Mouse (Mus musculus): Measurements from ENCODE around the gene Slc15a1. TPM values are rescaled to one million over a fixed set of nuclear protein-coding genes. Genes with fewer than 3 reads are reported as not detected.
"Not testable (repeated sequence)": the region's sequence is repeated elsewhere in the genome, so short reads cannot be mapped to it uniquely, and the experiment has no call there.

Gene Slc15a1
- polyA plus RNA-seq, 1 experiment, result not detected

- H3K27me3 ChIP-seq (ENCODE audit: control insufficient read depth, insufficient read depth, insufficient read length), result no peaks in the 10 kb centered on the region
- TF ChIP-seq USF1 (IDR thresholded peaks at IDR 0.05; ENCODE audit: low read depth) (no peak), CEBPB (IDR thresholded peaks at IDR 0.05; ENCODE audit: low read depth) (no peak), CTCF (IDR thresholded peaks at IDR 0.05; ENCODE audit: control insufficient read depth, insufficient read depth, insufficient read length) (no peak), MYOG (IDR thresholded peaks at IDR 0.05; ENCODE audit: control insufficient read depth, extremely low read depth, insufficient read length) (no peak), MYOD1 (IDR thresholded peaks at IDR 0.05; ENCODE audit: control insufficient read depth, insufficient read length, low read depth) (no peak)
- no peak overlapping the region for H3ac ChIP-seq (ENCODE audit: control insufficient read depth, insufficient read length, low read depth)
- H3K79me2 ChIP-seq (ENCODE audit: control insufficient read depth, insufficient read depth), result no peaks in the 10 kb centered on the region
- no peak overlapping the region for H3K4me3 ChIP-seq (ENCODE audit: insufficient read depth, poor library complexity, severe bottlenecking)
- no peaks in the 10 kb centered on the region for H3K79me3 ChIP-seq (ENCODE audit: low read depth)
- H3K36me3 ChIP-seq (ENCODE audit: control insufficient read depth, insufficient read depth), result no peaks in the 10 kb centered on the region
These were observed 83.1 kb downstream of the Slc15a1 start for GRCm38 (mm10) chr14:121422000-121422399.

- TF ChIP-seq CEBPB (IDR thresholded peaks at IDR 0.05; ENCODE audit: low read depth), result peak; percentile 76
- peak; percentile 17 for TF ChIP-seq FOSL1 (IDR thresholded peaks at IDR 0.05; ENCODE audit: insufficient read depth, low read length, poor library complexity, severe bottlenecking)
- no peak for TF ChIP-seq CTCF (IDR thresholded peaks at IDR 0.05; ENCODE audit: control insufficient read depth, insufficient read depth, insufficient read length)
- no peak for TF ChIP-seq MAX (IDR thresholded peaks at IDR 0.05)
- no peak for TF ChIP-seq USF1 (IDR thresholded peaks at IDR 0.05; ENCODE audit: low read depth)
- TF ChIP-seq MYOG (IDR thresholded peaks at IDR 0.05; ENCODE audit: control insufficient read depth, extremely low read depth, insufficient read length), result no peak
- TF ChIP-seq MYOD1 (IDR thresholded peaks at IDR 0.05; ENCODE audit: control insufficient read depth, insufficient read length, low read depth), result no peak
- H3K27me3 ChIP-seq (ENCODE audit: control insufficient read depth, insufficient read depth, insufficient read length), result no peaks in the 10 kb centered on the region
- H3K79me3 ChIP-seq (ENCODE audit: low read depth), result no peaks in the 10 kb centered on the region
- H3K36me3 ChIP-seq (ENCODE audit: control insufficient read depth, insufficient read depth), result no peaks in the 10 kb centered on the region
- no peak overlapping the region for H3ac ChIP-seq (ENCODE audit: control insufficient read depth, insufficient read length, low read depth)
- no peak overlapping the region for H3K4me3 ChIP-seq (ENCODE audit: insufficient read depth, poor library complexity, severe bottlenecking)
- H3K79me2 ChIP-seq (ENCODE audit: control insufficient read depth, insufficient read depth), result no peaks in the 10 kb centered on the region
These were observed 87.5 kb downstream of the Slc15a1 start for GRCm38 (mm10) chr14:121417594-121417993.

GRCm38 (mm10) chr14:121416626-121417319 is 88.3 kb downstream of the Slc15a1 start:
- TF ChIP-seq CEBPB (IDR thresholded peaks at IDR 0.05; ENCODE audit: low read depth), result no peak
- TF ChIP-seq MAX (IDR thresholded peaks at IDR 0.05), result no peak
- no peak for TF ChIP-seq FOSL1 (IDR thresholded peaks at IDR 0.05; ENCODE audit: insufficient read depth, low read length, poor library complexity, severe bottlenecking)
- TF ChIP-seq MYOG (IDR thresholded peaks at IDR 0.05; ENCODE audit: control insufficient read depth, extremely low read depth, insufficient read length), result no peak
- TF ChIP-seq MYOD1 (IDR thresholded peaks at IDR 0.05; ENCODE audit: control insufficient read depth, insufficient read length, low read depth), result no peak
- TF ChIP-seq USF1 (IDR thresholded peaks at IDR 0.05; ENCODE audit: low read depth), result no peak
- TF ChIP-seq CTCF (IDR thresholded peaks at IDR 0.05; ENCODE audit: control insufficient read depth, insufficient read depth, insufficient read length), result no peak
- no peak overlapping the region for H3ac ChIP-seq (ENCODE audit: control insufficient read depth, insufficient read length, low read depth)
- H3K36me3 ChIP-seq (ENCODE audit: control insufficient read depth, insufficient read depth), result no peaks in the 10 kb centered on the region
- H3K27me3 ChIP-seq (ENCODE audit: control insufficient read depth, insufficient read depth, insufficient read length), result no peaks in the 10 kb centered on the region
- no peaks in the 10 kb centered on the region for H3K79me2 ChIP-seq (ENCODE audit: control insufficient read depth, insufficient read depth)
- no peak overlapping the region for H3K4me3 ChIP-seq (ENCODE audit: insufficient read depth, poor library complexity, severe bottlenecking)
- H3K79me3 ChIP-seq (ENCODE audit: low read depth), result no peaks in the 10 kb centered on the region

- Histone ChIP-seq H3K4me3 (ENCODE audit: insufficient read depth, poor library complexity, severe bottlenecking) (no peak overlapping the region), H3K79me2 (ENCODE audit: control insufficient read depth, insufficient read depth) (no peaks in the 10 kb centered on the region), H3K36me3 (ENCODE audit: control insufficient read depth, insufficient read depth) (no peaks in the 10 kb centered on the region), H3K79me3 (ENCODE audit: low read depth) (no peaks in the 10 kb centered on the region), H3K27me3 (ENCODE audit: control insufficient read depth, insufficient read depth, insufficient read length) (no peaks in the 10 kb centered on the region), H3ac (ENCODE audit: control insufficient read depth, insufficient read length, low read depth) (no peak overlapping the region)
- TF ChIP-seq CTCF (IDR thresholded peaks at IDR 0.05; ENCODE audit: control insufficient read depth, insufficient read depth, insufficient read length), result no peak
- peak; percentile 31 for TF ChIP-seq USF1 (IDR thresholded peaks at IDR 0.05; ENCODE audit: low read depth)
These were observed 90.3 kb downstream of the Slc15a1 start for GRCm38 (mm10) chr14:121414635-121415241.

- not testable (repeated sequence) for H3K4me3 ChIP-seq (ENCODE audit: insufficient read depth, poor library complexity, severe bottlenecking); H3K79me2 ChIP-seq (ENCODE audit: control insufficient read depth, insufficient read depth); H3K79me3 ChIP-seq (ENCODE audit: low read depth); H3K36me3 ChIP-seq (ENCODE audit: control insufficient read depth, insufficient read depth); H3K27me3 ChIP-seq (ENCODE audit: control insufficient read depth, insufficient read depth, insufficient read length); H3ac ChIP-seq (ENCODE audit: control insufficient read depth, insufficient read length, low read depth)
These were observed 91.3 kb downstream of the Slc15a1 start for GRCm38 (mm10) chr14:121413726-121414125.

Other genes starting within 250 kb of the Slc15a1 start
- gene Stk24, start 125.2 kb downstream of the Slc15a1 start, polyA plus RNA-seq (2012; fragmentation: generic; extraction: Trizol), result 29.8 TPM

Data from C2C12 (cell line).